In genomic region chr6:142659038-142659437, GRCm38 (mm10) we compare ENCODE assay signal across 8 mouse cellular contexts. TPM values are rescaled to one million over a fixed set of nuclear protein-coding genes. Genes with fewer than 3 reads are reported as not detected.
A peak's percentile ranks its signal among the peaks of the same experiment; 100 is the strongest.
DNase-seq lines count a peak whose midpoint lies in the region; ATAC-seq and TF ChIP-seq lines count a peak whose summit lies in the region.

No protein-coding gene starts in this region.

- peak; percentile 56 for DNase-seq in CD4-positive, CD25-positive, alpha-beta regulatory T cell, adult 2 months (ENCODE audit: low read depth, low spot score)
- DNase-seq in left cerebral cortex, postnatal 4 days = peak; percentile 45
- no peak for DNase-seq in left cerebral cortex, adult 9 months (ENCODE audit: low spot score in 2 of 2)
- DNase-seq in retina, postnatal 1 day = peak; percentile 27
- DNase-seq in frontal cortex, postnatal 10 days (ENCODE audit: low spot score in 2 of 2) = no peak
- no peak for DNase-seq in gastrocnemius, postnatal 4 days (ENCODE audit: low spot score in 2 of 2)

- no peak for TF ChIP-seq POLR2A in cortical plate, adult 2 months (IDR thresholded peaks at IDR 0.05; ENCODE audit: extremely low read depth, insufficient read depth, low read length)

- H3K4me1 ChIP-seq in cortical plate, adult 2 months (ENCODE audit: control insufficient read depth, insufficient read depth, low read length) = no peaks in the 10 kb centered on the region

- H3K27ac ChIP-seq in cortical plate, adult 2 months (ENCODE audit: insufficient read depth, low read length) = no peak overlapping the region

- intact Hi-C loops in left cerebral cortex, postnatal 4 days (cut with DNase I) = no loop called here

- 0 out of 2 replicates have a peak, but pooled peaks have one; percentile 3 for TF ChIP-seq CTCF in cortical plate, adult 2 months (IDR thresholded peaks at IDR 0.05; ENCODE audit: extremely low read depth, insufficient read depth, low read length)

- ATAC-seq in CD4-positive, CD25-positive, alpha-beta regulatory T cell, adult 4 months = no peak

- H3K4me3 ChIP-seq in cortical plate, adult 2 months (ENCODE audit: insufficient read depth, low read length) = no peak overlapping the region

RNA-seq across cellular contexts. Expression of gene Abcc9, which starts 43.1 kb away (rescaled TPM):
- polyA plus RNA-seq in CD4-positive, CD25-positive, alpha-beta regulatory T cell, adult 4 months (2017; shearing (Covaris generic)) = not detected
- total RNA-seq in left cerebral cortex, postnatal 4 days (2021) = 1 to 10 TPM; 7.3 to 8.5 TPM
- polyA plus RNA-seq in cortical plate, adult 2 months (2012; rRNA removed) = 3.1 and 3.2 TPM in 2 replicates
- total RNA-seq in gastrocnemius, postnatal 4 days (2021) = 100 to 1,000 TPM; 114 to 117 TPM

Comparison
In these comparisons a context has a peak if more than half of its experiments do, and no peak if none do; other contexts are left out.
1. DNase-seq: peak in CD4-positive, CD25-positive, alpha-beta regulatory T cell, adult 2 months (single experiment), left cerebral cortex, postnatal 4 days (single experiment) and retina, postnatal 1 day (single experiment); none in left cerebral cortex, adult 9 months (0 of 2), frontal cortex, postnatal 10 days (0 of 2) and gastrocnemius, postnatal 4 days (0 of 2).
2. RNA of gene Abcc9, which starts 43.1 kb away (total RNA-seq): 114 to 117 TPM in gastrocnemius, postnatal 4 days; 7.3 to 8.5 TPM in left cerebral cortex, postnatal 4 days; every median in the first group is over 10 times any median in the second.